Mouse (Mus musculus) heart, adult 8-10 months (tissue): ENCODE results near the gene Ifne. TPM values are rescaled to one million over a fixed set of nuclear protein-coding genes. Genes with fewer than 3 reads are reported as not detected.
A peak's percentile ranks its signal among the peaks of the same experiment; 100 is the strongest.
"Not testable (repeated sequence)": the region's sequence is repeated elsewhere in the genome, so short reads cannot be mapped to it uniquely, and the experiment has no call there.

Experiments
- DNase-seq: peaks from one replicate; pipeline ENCODE4 v3.0.0; 2022; ENCODE audit warnings: low spot score
- microRNA-seq: library from miRNA; unstranded; fragments of <30 nt; microRNA quantifications from one replicate; pipeline ENCODE4 v1.2.0, GENCODE M21; 2022
- total RNA-seq, 4 experiments: library from RNA; stranded (reverse); gene quantifications; 2 replicates each; pipeline ENCODE4 v1.2.4; 2022

Gene Ifne
- total RNA-seq, 4 experiments from 2014 or later = not detected

DNA sequence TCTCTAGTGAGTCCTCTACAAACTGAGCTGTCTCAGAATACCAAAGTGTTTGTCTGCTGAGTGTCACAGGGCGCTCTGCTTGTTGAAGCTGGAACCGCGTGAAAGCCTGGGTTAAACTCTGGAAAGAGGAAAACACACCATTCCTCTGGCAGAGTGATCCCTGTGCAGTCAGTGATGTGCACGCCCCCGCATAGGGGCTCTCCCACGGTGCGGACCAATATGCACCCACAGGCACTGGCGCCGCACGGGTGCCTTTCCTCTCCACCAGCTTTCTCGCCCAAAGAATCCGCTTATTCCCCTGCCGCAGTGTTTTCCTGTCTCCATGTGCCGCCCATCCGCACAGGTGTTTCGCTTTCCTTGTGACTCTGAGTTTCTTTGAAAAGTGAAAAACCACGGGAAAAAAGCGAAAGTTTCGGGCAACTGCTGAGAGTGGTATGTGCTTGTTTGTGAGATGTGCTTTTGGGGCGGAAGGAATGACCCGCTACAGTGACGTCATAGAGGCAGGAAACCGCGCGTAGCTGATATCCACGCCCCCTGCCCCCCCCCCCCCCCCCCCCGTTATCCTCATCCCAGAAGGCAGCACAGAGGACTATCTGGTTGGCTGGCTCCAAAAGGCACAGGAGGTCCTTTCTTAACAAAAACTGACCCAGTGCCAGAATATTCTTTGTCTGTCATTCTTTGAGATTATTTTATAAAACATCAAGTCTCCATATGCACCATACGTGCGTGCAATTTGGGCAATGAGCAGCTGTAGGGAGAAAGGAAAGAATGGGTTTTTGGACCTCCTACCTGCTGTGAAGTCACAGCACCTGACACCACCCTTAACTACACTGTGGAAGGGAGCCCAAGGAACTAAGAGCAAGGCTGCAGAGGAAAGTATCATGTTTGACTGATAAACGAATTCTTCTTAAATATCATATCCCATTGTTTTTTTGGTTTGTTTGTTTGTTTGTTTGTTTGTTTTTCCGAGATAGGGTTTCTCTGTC lies 11.8 kb downstream of the Ifne start:
- DNase-seq = peak; percentile 25

DNA sequence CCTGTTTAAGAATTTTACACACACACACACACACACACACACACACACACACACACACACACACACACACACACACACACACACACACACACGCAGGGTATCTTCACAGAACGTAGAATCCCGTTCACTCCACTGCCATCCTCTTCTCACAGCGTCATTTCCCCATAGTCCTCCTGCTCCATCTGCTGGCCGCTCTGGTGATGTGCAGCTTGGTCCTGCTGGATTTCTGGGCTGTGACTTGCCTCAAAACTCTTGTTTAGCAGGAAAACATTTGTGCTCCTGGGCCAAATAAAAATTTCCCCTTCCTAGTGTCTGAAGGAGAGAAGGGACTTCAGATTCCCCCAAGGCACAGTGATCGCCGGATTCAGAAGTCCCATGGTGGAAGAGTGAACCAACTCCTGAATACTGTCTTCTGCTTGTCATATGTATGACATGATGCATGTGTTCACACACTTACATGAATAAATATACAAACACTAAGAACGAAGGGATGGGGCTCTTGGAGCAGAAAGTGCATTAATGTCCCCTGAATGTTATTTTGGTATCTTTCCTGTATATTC lies 12.6 kb downstream of the Ifne start:
- DNase-seq = peak; percentile 69

DNA sequence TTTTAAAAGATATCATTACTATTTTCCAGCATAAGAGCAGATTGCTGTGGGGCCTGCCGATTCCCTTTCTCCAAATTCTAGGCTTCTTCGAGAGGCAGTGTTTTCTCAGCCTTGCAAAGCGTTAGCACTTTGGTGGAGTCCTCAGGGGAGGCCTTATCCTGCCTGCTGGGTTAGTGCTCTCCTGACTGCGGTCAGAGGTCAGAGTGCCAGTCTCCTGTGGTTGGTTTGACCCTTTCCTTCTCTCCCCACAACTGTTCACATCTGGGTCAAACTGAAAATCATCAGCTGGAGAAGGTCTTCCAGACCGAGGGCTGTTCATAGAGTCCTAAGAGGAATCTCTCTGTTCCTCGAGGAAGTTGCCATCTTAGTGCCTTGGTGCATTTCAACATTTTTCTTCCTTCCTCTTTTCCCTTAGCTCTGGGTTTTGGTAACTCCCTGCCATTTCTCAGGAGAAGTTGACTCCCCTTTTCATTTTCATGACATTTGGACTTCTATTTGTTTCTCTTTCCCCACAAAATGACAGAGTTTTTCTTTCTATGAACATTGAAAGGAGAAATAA lies 14.9 kb downstream of the Ifne start:
- DNase-seq = no peak

DNA sequence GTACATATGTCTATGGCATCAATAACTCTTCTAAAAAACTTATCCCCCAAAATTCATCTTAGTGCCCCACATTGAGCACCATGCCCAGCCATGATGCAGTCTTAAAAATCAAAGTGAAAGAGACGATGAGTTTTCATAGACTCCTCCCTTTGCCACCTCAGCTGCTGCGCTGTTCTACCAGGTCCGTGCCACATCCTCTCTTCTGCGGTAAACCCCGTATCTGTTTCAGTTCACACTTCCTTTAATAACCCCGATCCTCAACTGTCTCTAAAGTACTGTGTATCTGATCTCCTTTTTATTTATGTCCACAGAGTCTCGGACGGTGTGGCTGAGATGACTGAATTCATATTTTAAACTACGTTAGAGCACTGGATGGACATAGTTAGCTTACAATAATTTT lies 15.4 kb downstream of the Ifne start:
- peak; percentile 13 for DNase-seq

DNA sequence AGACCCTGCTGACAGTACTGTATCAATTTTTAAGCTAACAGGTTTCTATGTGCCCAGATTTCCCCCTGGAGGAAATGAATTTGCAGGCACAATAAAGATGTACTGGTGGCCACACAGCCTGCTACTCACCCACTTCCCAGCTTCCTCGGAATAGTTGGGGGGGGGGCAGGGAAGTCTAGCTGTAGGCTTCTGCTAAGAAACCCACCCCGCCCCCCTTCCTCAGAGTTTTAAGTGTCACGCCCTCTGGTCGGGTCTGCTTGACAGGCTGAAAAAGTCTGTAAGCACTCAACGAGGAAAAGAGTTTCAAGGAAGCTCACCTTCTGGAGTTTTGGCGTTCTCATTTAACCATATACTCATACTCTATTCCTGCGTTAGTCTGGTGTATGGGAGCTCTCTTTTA lies 16.7 kb downstream of the Ifne start:
- DNase-seq = no peak

DNA sequence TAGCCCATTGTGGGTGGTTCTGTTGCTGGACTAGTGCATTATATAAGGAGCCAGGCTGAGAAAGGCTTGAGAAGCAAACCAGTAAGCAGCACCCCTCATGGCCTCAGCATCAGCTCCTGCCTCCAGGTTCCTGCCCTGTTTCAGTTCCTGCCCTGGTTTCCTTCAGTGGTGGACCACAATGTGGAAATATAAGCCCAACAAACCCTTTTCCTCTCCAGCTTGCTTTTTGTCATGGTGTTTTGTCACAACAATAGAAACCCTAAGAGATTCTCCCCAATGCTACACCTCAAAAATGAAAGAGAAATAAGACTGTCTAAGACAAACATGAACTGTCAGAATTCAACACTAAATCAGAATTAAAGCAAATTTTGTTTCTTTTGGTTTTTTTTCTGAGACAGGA lies 20.8 kb downstream of the Ifne start:
- no peak for DNase-seq

DNA sequence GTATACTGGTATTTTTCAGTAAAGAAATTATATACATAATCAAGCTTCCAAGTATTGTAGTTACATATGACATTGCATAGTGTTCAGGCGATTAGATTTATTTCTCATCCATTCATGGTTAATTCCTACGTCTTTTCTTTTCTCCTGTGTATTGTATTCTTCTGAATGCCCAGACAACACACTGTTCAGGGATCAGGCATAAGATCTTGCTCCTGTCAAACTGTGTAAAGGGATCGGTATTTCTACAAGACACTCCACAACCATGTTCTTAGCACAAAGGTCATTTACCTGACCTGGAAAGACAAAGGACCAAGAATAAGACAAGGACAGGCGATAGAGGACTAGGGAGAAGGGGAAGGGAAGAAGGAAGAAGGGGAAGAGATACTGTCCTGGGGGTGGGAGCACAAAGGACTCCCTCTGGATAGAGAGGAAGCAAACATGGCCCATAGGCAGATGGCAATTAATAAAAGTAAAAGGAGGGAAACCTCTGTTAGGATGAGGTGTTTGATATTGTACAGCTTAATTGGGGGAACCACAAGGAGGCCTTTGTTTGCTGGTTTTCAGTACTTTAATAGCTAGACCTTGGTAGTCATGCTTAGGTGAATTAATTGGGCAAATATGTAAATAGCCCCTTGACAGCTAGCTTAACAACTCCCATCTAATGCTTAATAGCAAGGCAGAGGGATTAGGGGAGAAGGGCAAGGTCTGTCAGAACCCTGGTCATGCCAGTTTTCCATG lies 28.8 kb downstream of the Ifne start:
- no peak for DNase-seq

DNA sequence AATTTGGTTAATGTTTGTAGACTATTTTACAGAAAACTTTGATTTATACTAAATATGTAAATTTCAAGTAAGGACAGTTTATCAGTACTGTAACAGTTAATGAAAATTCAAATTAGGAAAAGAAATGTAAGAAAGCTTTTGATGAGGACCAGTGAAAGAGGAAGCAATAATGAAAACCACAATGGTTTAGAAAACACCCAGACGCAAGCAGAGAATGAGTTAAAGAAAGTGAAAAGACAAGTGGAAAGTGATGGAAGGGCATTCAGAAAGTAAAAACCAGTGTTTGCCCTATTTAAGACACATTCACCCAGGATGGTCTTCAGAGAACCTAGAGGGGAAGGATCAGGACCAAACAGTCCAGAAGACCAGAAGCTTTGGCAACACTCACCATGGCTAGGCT lies 30.3 kb downstream of the Ifne start, which contains the start of gene Ifna1:
Ifna1 (plus strand) TSS at position 390 of the 400 bp plus-strand sequence.
- no peak for DNase-seq

DNA sequence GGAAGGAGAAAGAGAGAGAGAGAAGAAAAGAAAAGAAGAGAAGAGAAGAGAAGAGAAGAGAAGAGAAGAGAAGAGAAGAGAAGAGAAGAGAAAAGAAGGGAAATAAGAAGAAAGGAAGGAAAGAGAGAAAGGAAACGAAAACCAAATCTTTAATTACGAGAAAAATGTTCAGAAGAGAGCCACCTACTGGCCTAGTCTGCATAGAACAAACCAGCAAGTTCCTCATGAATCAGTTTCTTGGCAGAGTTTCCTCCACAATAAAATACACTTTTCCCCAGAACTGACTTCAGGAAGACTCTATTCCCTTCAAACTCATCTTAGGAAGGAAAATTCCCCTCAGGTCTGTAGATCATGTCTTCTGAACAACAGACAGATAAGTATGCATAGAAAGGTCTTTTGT lies 34.7 kb downstream of the Ifne start:
- DNase-seq = no peak

DNA sequence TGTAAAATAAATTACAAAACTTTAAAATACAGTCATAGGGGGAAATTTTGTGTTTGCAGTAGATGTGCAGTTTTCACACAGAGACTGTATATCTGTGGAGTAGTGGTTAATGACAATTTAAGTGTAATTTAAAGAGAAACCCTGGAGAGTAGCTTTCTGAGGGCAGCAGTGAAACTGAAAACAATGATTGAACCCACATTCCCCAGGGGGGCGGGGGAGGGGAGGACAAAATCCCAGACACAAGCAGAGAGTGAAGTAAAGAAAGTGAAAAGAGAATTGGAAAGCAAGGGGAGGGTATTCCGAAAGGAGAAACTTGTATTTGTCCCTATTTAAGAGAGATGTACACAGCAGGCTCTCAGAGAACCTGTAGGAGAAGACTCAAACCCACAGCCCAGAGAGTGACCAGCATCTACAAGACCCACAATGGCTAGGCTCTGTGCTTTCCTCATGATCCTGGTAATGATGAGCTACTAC lies 38.5 kb downstream of the Ifne start, which contains the start of gene Ifna4:
Ifna4 (plus strand) TSS at position 424 of the 474 bp plus-strand sequence.
- DNase-seq = no peak

DNA sequence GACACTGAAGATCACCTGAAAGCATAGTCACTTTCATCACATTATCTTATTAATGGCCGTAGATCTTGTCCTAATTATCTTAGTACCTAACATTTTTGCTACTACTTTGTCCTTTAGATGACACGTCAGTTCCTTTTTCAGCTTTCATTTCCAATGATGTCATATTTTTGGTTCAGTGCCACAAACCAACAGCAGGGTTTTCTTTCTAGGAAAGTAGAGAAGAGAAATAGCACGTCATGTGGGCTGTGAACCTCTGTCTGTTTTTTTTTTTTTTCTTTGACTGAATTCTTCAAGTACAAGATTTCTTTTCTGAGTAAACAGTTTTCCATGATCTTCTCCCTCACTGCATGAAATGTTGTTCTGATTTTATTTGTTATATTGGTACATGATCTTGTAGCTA lies 39.9 kb downstream of the Ifne start:
- DNase-seq = no peak

DNA sequence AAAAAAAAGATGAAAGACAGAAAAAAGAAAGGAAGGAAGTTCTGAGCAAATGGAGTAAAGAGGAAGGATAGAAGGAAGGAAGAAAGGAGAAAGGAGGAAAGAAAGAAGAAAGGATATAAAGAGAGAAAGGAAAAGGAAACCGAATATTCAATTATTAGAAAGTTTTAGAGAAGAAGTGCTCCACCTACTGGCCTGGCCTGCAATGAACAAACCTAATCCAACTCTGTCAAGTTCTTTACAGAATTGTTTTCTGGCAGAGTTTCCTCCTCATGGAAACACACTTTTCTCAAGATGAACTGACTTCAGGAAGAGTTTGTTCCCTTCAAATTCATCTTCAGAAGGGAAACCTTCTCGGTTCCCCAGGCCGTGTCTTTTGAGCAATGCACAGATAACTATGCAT lies 41.2 kb downstream of the Ifne start:
- no peak for DNase-seq

DNA sequence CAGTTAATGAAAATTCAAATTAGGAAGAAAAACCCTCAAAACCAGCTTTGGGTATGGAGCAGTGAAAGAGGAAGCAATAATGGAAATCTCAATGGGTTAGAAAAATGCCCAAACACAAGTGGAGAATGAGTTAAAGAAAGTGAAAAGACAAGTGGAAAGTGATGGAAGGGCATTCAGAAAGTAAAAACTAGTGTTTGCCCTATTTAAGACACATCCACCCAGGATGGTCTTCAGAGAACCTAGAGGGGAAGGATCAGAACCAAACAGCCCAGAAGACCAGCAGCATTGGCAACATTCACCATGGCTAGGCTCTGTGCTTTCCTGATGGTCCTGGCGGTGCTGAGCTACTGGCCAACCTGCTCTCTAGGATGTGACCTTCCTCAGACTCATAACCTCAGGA lies 44.8 kb downstream of the Ifne start, which contains the start of gene Ifna5:
Ifna5 (plus strand) TSS at position 301 of the 400 bp plus-strand sequence.
- not testable (repeated sequence) for DNase-seq

DNA sequence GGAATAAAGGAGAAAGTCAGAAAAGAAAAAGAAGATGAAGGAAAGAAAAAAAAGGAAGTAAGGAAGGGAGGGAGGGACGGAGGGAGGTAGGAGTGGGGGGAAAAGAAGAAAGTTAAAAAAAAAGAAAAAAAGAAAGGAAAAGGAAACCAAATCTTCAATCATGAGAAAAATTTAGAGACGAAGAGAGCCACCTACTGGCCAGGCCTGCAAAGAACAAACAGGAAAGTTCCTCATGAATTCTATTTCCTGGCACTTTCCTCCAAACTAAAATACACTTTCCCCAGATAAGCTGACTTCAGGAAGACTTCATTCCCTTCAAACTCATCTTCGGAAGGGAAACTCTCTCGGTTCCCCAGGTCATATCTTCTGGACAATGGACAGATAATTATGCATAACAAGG lies 49.5 kb downstream of the Ifne start:
- no peak for DNase-seq

Small RNA genes within 50 kb of the gene (microRNA-seq; reads per million reads assigned to microRNA genes)
- gene Mir31 = 1,617 reads per million, percentile 85 among the genes with 10 or more reads in this experiment

Other genes with a start within 250 kb of the Ifne start
- gene C87499, start 245.8 kb downstream of the Ifne start, total RNA-seq = not detected
- gene Ifna13, start 235.7 kb downstream of the Ifne start, total RNA-seq = not detected
- not detected for gene Ifna16, start 203.3 kb downstream of the Ifne start, total RNA-seq
- not detected for gene Ifna2, start 196.3 kb downstream of the Ifne start, total RNA-seq
- gene Ifnab, start 188.8 kb downstream of the Ifne start, total RNA-seq = not detected
- gene Gm26566, start 158.4 kb downstream of the Ifne start, total RNA-seq = under 1 TPM; 0.41 to 0.87 (median 0.64) TPM
- 10 to 100 TPM; 67.8 to 80.5 (median 71.9) TPM for gene Klhl9, start 157.7 kb downstream of the Ifne start, total RNA-seq
- gene Gm13271, start 125.3 kb downstream of the Ifne start, total RNA-seq = not detected
- gene Gm13283, start 120.1 kb downstream of the Ifne start, total RNA-seq = not detected
- gene Gm13290, start 106.4 kb downstream of the Ifne start, total RNA-seq = not detected
- not detected for gene Gm13289, start 103.3 kb downstream of the Ifne start, total RNA-seq
- not detected for gene Gm13272, start 100.4 kb downstream of the Ifne start, total RNA-seq
- not detected for gene Ifnz, start 98.1 kb downstream of the Ifne start, total RNA-seq
- not detected for gene Gm13276, start 94.5 kb downstream of the Ifne start, total RNA-seq
- not detected for gene Gm13277, start 91.6 kb downstream of the Ifne start, total RNA-seq
- not detected for gene Gm13278, start 88.7 kb downstream of the Ifne start, total RNA-seq
- gene Gm13275, start 85.7 kb downstream of the Ifne start, total RNA-seq = not detected
- gene Gm13279, start 82.8 kb downstream of the Ifne start, total RNA-seq = not detected
- gene Gm13285, start 80.5 kb downstream of the Ifne start, total RNA-seq = not detected
- gene Gm13287, start 76.9 kb downstream of the Ifne start, total RNA-seq = not detected
- not detected for gene Gm13288, start 74.7 kb downstream of the Ifne start, total RNA-seq
- not detected for gene Ifna7, start 64.0 kb downstream of the Ifne start, total RNA-seq
- not detected for gene Ifna11, start 60.2 kb downstream of the Ifne start, total RNA-seq
- gene Ifna6, start 52.8 kb downstream of the Ifne start, total RNA-seq = not detected
- not detected for gene Ifna5, start 44.7 kb downstream of the Ifne start, total RNA-seq
- gene Ifna4, start 38.3 kb downstream of the Ifne start, total RNA-seq = not detected
- gene Ifna1, start 30.1 kb downstream of the Ifne start, total RNA-seq = not detected